Mouse (Mus musculus): ENCODE measurements around the gene Hk2.
"Not testable (repeated sequence)": the region's sequence is repeated elsewhere in the genome, so short reads cannot be mapped to it uniquely, and the experiment has no call there.

Gene Hk2

GRCm38 (mm10) chr6:82689474-82689873 is 84.8 kb downstream of the Hk2 start:
- no peak for DNase-seq (ENCODE audit: low spot score in 2 of 2)

- not testable (repeated sequence) for DNase-seq (ENCODE audit: low spot score in 2 of 2)
These were observed 85.7 kb downstream of the Hk2 start for GRCm38 (mm10) chr6:82688586-82688985.

- DNase-seq (ENCODE audit: low spot score in 2 of 2): no peak
These were observed 90.1 kb downstream of the Hk2 start for GRCm38 (mm10) chr6:82684136-82684535.

DNA sequence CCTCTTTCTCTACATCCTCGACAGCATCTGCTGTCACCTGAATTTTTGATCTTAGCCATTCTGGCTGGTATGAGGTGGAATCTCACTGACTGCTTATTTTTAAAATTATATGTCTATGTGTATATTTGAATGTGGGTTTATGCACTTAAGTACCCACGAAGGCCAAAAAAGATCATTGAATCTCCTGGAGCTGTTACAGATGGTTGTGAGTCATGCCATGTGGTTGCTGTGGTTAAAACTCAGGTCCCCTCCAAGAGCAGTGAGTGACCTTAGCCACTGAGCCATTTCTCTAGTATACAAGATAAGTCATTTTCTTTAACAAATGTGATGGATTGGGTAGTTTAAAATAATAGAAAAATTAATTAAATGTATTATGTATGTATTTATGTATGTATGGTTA is 95.0 kb downstream of the Hk2 start:
- DNase-seq (ENCODE audit: low spot score in 2 of 2): not testable (repeated sequence)

- DNase-seq (ENCODE audit: low spot score in 2 of 2): not testable (repeated sequence)
These were observed 96.6 kb downstream of the Hk2 start for GRCm38 (mm10) chr6:82677629-82678028.

All from urinary bladder, adult 18-20 months (tissue).